Mouse (Mus musculus) brain, embryonic 14.5 days (tissue): ENCODE measurements around the gene Nat8f2.

ENCODE experiments used
- CTCF ChIP-seq: fragments of 200-500 bp; IDR thresholded peaks from 2 replicates; pipeline ENCODE4 v1.5.1; 2012; ENCODE audit warnings: inconsistent platforms, mild to moderate bottlenecking, moderate library complexity, borderline replicate concordance; ENCODE audit not compliant: insufficient read depth, insufficient read length; ENCODE audit errors: extremely low read depth
- POLR2A ChIP-seq: fragments of 200-500 bp; IDR thresholded peaks from 2 replicates; pipeline ENCODE4 v1.6.1; 2012; ENCODE audit warnings: mild to moderate bottlenecking, inconsistent platforms, borderline replicate concordance; ENCODE audit not compliant: poor library complexity, insufficient read depth, insufficient read length, severe bottlenecking; ENCODE audit errors: extremely low read depth

DNA sequence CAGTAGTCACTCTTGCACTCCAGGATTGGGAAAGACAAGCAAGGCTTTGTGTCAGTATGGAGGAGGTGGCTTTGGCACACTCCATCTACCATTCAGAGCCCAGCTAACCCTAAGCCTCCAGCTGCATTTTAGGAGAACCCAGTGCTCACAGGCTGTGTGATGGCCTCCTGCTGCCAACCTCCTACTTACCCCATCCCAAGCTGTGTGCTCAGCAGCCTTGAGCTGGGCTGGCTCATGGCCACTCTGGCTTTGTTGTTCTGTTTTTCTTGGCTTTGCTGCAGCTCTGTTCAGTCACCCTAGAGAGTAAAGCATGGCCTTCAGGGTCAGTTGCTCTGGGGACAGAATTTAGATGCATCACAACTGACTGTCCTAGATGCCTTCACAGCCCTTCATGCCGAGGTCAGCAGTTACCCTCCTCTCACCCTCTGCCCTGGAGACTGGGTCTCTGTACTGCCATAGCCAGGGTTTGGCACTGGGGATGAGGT lies 12.7 kb downstream of the Nat8f2 start:
- TF ChIP-seq CTCF (no peak), POLR2A (no peak)
